Mouse (Mus musculus) gastrocnemius, postnatal 10 days (tissue): ENCODE measurements around the gene Maml2. TPM values are rescaled to one million over a fixed set of nuclear protein-coding genes. Genes with fewer than 3 reads are reported as not detected.

Experiments
- DNase-seq: peaks from one replicate; pipeline ENCODE4 v3.0.0; 2021; ENCODE audit warnings: mixed read lengths
- total RNA-seq, 2 experiments: library from RNA; stranded (reverse); gene quantifications; 2 replicates each; pipeline ENCODE4 v1.2.3; 2021

The Maml2 gene
- total RNA-seq, 2 experiments from 2014 or later = 5.6 to 6.8 TPM

DNA sequence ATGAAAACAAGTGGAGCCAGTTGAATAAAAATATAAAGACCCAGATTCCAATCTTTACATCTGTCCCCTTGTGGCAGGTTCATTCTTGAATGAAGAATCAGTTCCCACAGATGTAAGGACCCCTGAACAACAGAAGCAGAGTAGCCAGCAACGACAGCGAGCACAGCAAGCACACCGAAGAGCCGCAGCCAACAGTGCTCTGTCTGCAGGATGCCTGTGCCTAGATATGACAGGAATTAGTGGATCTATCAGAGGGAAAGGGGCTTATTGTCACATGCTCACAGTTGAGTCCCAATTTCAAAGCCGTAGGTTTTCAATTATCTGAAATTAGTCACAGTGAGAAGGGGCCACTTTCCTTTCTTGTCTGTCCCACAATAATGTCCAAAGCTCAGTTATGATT lies 238.0 kb downstream of the Maml2 start:
- no peak for DNase-seq

DNA sequence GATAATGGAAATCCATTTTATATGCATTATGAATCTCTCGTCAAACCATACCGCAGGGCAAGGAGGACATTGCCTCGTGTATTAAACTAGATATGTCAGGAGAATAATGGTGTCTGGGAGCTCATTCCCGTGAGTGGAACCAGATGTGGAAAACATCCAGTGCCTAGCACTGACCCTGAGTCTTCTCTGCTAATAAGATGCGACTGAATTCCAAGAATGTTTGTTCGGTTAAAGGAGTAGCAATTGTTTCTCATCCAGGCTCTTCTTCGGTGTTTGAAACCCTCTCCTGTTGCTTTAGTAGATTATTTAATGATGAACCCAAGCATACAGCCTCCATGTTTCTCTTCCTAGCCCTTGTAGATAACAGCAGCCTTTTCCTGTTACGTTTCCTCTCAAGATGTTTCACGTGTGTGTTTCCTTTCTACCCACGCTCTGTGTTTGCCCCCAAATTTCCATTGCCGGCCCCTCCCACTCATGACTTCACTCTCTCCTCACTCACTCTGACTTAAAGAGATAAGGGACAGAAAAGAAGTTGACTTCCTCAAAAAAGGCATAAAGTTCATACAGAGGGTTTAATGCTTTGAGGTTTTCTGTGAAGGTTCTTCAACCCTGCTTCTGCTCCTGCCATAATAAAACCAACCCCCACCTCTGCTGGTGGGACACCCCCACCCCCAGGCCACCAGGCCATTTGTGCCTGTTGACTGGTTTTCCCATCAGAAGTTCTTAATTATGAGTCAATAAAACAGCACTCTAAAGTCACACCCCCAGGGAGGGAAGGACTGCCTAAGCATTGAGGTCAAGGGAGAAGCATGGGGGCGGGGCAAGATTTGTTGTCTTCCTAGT lies 238.9 kb downstream of the Maml2 start:
- no peak for DNase-seq

DNA sequence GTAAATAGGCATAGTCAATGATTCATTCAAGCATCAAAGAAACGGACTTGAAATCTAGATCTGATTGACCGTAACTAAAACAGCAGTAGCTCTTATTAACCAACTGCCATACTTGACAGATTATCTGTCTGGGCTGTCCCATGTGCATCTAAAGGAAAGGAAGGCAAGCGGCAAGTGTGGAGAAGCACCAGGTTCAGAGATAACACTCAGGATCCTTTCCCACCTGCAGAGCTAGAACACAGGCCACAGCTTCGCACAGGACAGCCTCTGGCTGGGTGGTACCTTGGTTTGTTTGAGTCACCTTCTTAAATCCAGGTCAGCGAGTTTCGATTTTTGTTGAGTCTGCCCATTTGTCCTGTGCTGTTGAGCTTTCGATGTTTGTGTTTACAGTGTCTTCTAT lies 240.4 kb downstream of the Maml2 start:
- no peak for DNase-seq

DNA sequence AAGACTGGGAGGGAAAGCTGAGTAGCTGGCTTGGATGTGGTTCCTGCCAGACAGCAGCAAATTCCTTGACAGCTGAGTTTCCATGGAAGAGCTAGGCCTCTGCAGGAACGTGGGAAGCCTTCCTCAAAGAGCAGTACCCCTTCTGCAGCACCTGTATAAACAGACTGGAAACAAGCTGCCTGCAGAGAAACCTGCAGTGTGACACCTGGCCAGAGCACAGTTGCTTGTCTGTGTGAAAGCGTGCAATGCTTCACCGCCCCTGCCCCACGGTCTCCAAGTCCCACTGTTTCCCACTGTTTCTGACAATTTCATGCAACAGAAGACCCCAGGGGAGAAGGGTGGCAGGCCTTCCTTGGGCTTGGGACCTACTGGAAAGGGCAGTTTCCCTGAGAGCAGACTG lies 241.8 kb downstream of the Maml2 start:
- no peak for DNase-seq

DNA sequence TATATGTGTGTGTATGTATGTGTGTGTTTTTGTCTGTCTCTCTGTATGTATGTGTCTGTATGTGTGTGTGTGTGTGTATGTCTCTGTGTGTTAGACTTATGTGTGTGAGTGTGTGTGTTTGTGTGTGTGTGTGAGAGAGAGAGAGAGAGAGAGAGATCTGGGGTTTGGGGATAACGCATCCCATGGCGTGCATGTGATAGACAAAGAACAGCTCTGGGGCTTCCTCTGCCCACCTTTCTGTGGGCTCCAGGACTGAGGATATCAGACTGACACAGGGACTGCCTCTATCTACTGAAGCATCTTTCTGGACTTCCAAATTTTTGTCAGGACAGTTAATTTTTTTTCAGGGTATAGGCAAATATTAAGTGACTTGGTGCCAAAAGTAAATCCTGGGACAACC lies 242.5 kb downstream of the Maml2 start:
- no peak for DNase-seq

DNA sequence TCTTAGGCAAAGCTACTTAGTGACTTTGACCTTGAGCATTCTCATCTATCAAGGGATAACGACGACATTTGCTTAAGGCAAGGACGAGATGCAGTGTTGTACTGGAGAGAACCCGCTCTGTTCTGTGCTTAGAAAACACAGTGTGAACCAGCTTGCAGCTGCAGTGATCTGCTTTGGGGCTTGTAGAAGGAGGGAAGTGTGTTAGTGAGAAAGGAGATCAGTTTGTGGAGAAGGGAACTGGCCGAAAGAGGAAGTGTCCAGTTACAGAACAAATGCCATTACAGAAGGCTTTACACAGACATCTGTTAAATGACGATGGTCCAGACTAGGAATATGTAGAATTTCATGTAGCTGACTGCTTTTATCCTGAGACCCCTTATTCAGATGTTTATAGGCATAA lies 243.0 kb downstream of the Maml2 start:
- DNase-seq = no peak

DNA sequence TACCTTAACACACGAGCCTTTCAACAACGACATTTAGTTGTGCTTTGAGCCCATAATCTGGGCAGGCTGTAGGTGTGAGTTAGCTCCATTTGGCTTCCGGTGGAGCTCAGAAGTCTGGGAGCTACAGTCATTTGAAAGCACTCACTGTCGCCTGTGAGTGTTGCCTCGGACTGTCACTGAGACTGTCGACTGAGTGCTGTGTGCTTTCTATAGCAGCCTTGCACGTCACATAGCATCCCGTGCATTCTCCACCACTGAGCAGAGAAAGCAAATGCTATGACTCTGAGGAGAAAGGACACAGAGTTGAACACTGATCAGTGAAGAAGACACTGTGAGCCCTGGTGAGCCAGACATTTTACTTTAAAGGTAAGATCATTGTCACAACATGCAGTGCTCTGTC lies 245.4 kb downstream of the Maml2 start:
- no peak for DNase-seq

DNA sequence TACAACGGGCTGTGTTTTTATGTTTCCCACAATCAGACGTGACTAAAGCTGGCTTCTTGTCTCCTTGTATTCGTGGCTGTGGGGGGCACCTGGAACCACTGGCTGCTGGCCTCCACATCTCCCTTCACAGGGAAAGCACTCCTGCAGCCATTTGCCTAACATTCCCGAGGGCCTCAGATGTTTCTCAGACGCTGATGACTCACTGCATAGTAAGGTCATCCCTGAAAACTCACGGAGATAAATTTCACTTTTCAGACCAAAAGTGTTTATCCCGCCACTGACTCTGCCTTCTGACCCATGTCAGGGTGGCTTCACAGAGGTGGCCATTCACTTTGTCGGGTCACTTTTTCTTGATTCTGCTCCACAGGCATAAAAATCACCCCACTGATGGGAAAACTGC lies 246.4 kb downstream of the Maml2 start:
- no peak for DNase-seq

DNA sequence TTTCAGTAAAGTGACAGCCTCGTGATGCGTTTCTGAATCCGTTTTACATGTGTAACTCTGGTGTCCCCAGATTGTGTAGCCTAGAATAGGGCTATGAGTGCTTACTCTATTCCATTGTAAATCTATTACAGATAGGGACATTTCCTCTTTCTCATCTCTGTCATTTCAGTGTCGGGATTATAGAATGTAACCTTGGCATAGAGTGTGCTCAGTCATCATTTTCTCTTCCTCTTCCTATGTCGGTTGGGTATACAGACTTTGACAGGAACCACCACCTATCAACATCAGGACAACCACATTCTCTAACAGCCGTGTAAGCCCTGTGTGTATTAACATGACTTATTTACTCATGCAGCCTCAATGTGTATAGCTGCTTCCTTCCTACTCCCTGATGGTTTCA lies 248.0 kb downstream of the Maml2 start:
- no peak for DNase-seq

DNA sequence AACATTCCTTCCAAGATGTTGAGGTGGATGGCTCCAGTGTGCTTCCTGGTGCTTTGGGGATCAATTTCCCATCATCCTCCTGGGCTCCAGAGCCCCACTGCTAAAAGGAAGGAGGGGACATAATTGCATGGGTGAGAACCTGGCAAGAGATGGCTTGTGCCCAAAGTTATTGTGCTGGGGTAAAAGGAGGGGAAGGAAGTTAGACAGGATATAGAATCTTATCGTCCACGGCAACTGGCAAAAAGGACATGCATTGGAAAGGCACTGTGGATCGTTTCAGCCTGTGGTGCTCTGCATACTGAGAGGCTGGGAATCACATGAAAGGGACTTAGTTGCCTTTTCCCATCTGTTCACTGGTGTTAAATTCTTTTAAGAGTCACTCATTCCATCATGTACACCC lies 252.2 kb downstream of the Maml2 start:
- no peak for DNase-seq

DNA sequence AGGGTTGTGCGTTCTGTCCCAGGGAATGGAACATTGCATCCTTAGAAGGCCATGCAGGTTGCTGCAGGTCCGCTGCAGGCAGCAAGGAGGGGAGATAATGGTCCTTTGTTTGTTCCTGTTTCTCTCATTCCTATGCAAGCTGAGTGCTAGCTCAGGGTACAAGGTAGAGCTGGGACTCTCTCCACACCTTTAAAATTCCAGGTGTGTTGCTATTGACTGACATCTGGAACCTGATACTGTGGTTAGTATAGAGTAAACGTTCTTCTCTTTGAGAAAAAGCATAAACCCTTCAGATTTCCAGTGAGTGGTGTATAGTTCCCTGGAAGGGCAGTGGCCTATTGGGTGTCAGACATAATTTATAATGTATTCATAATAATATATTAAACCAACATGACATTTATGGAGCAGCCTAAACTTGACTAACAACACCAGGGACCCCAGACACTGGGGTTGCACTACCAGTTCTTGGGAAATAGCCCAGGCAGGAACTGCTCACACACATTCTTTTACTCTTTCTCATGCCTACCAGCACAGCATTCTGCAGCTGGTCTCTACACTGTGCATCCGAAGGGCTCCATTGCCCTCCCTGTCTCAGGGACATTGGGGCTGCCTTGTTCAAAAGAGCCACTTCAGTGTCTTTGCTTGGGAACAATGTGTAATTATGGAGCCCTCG lies 254.8 kb downstream of the Maml2 start:
- DNase-seq = no peak

DNA sequence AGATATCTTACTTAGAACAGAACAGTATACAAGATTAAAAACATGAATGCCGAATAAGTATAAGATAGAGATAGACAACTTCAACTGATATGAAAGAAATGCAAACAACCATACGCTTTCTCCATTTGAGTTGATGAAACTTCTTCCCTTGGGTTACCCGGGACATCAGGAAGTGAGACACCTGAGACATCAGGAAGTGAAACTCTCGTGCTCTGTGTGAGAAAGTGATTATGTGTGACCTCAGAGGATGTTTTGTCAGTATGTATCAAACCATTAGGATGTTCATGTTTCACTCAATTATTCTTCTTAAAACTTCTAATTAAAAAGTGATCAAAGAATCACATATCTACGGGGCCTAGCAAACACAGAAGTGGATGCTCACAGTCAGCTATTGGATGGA lies 257.0 kb downstream of the Maml2 start:
- no peak for DNase-seq

DNA sequence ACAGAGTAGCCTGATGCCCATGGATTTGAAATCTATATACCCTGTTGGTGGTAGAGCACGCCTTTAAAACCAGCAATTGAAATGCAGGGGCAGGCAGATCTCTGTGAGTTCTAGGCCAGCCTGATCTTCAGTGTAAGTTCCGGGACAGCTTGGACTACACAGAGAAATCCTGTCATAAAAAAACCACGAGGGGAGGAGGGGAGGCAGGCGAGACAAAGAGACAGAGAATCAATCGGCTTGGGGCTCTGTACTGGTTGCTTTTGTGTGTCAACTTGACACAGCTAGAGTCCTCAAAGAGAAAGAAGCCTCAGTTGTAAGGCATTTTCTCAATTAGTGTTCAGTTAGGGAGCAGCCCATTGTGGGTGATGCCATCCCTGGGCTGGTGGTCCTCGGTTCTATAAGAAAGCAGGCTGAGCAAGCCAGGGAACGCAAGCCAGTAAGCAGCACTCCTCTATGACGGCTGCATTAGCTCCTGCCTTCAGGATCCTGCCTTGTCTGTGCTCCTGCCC lies 258.3 kb downstream of the Maml2 start:
- no peak for DNase-seq

DNA sequence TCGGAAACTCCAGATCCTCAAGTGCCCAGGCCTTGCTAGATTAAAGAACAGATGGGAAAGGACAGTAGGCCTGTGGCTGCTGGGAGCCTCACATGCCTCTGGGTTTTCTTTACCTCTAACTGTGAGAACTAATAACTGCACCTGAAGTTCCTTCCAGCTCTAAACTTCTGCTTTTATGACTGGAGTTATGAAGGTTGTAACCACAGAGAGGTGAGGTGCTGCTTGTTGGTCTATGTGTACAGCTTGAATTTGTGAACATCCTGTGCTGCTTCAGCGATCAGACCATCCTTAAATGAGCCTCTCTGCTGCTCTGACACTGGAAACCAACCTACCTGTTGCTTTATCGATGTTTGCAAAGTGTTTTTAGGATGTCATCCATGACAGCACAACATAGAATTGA lies 258.9 kb downstream of the Maml2 start:
- no peak for DNase-seq

DNA sequence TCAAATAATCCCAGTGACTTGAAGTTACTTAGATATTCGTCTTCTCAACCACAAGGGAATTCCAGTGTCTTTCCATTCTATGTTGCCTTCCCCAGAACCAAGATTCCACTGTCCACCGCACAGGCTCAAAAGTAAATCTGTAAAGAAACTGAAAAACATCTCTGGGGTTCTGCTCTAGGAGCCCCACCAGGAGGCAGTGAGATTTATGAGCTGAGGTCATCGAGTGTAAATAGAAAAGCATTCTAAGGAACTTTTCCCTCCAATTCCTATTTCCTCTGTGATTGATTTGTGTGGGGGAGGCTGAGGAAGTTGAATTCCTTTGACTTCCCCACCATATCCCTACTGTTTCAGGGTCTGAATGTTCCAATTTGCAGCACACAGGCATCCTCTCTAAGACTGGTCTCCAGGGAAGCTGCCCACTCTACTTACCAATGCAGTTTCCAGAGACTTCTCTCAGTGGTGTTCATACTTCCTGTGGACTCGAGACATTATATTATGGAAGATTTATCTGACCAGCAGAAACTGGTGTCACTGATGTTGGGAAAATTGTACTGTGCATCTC lies 261.1 kb downstream of the Maml2 start:
- no peak for DNase-seq

DNA sequence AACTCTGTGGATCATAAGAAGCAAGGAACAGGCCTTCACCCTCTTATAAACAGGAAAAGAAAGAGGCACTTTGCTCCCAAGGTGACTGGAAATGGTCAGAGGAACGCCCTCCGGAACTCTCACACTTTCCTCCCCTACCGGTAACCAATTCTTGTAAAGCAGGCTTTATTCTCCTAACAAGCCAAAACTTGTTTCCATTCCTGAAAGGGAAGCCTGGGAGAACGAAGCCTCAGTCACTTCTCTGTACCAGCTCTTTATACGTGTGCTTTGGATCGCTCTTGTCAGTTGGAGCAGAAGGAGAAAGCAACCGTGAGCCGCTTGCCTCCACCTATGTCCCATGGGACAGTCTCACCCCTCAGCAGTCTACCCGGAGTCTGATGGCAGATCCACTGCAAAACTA lies 262.9 kb downstream of the Maml2 start:
- no peak for DNase-seq

DNA sequence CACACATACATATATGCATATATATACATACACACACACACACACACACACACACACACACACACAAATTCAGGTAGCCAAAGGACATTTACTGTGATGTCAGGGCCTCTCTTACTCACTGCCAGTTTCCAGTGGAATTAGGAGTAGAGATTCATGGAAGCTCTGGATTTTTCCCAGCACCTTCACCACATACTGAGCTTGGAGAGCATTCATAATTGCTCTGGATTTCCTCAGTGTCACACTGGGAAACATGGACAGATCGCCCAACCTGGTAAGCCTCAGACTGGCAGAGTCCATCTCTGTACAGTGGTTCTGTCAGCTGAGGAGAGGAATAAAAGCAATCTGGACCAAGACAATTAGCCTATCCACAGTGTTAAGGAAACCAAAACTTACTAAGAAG lies 263.6 kb downstream of the Maml2 start:
- no peak for DNase-seq

DNA sequence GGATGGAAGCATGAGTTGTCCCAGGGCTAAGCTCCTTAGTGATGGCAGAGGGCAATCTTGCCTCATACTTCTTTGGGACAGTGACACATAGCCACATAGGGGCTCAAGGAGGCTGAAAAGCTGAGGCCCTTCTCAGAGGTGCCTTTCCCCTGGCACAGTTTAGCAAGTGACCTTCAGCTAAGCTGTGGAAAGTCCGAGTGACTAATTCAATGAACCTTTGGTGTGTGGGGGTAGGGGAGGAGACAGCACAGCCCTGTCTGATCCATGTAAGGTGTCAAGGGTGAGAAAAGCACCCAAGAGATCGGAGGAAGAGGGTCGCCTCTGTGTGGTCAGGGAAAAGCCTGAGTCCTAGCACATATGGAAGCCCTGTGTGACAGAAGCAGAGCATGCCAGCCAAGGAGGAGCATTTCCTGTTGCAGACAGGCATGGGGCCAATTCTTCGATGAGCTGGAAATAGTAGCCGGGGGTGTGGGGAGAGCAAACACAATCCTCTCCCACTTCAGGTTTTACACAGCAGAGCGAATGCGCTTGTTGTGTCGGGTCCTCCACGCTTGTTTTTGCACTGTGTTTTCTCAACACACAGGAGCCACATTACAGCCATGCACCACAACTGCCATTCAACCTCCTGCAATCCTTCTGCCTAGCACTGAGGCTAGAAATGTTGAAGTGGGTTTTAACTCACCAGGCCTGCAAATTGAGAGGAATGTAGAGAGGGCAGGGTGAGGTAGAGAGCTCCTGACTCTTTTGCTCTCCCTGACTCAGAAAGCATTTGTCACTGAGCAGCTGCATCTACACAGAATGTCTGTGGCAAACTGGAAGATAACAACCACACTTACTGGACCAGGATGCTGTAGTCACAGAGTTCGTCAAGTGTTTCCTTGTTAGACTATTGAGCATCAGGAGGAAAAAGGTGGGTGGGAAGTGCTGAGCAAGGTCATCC lies 266.0 kb downstream of the Maml2 start:
- DNase-seq = peak; percentile 40

DNA sequence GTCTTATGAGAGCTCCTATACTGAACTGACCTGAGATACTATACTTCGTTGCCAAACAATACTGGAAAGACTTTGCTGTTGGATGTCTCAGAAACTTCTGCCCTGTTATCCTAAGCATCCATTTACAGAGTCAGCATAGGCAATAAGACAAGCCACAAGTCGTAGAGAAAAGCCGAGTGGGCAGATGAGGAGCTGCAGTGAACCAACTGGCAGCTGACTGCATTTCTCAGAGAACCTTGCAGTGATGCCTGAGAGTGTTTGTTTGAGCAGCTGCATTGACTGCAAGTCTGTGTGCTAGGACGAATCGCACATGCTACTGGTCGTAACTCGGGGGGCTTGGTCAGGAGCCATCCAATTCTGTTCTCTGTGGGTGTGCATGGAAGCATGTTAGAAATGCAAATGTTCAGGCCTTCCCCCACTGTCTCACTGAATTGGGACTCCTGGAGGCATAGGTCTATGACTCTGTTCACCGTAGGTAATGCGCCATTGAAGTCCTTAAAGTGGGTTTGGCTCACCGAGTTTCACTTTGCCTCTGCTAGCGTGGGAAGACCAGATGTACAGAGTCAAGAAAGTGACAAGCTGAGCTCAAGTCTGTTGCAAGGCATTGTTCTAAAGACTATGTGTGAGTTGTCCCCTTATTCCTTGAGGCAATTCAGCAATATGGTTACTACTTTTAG lies 267.7 kb downstream of the Maml2 start:
- no peak for DNase-seq

DNA sequence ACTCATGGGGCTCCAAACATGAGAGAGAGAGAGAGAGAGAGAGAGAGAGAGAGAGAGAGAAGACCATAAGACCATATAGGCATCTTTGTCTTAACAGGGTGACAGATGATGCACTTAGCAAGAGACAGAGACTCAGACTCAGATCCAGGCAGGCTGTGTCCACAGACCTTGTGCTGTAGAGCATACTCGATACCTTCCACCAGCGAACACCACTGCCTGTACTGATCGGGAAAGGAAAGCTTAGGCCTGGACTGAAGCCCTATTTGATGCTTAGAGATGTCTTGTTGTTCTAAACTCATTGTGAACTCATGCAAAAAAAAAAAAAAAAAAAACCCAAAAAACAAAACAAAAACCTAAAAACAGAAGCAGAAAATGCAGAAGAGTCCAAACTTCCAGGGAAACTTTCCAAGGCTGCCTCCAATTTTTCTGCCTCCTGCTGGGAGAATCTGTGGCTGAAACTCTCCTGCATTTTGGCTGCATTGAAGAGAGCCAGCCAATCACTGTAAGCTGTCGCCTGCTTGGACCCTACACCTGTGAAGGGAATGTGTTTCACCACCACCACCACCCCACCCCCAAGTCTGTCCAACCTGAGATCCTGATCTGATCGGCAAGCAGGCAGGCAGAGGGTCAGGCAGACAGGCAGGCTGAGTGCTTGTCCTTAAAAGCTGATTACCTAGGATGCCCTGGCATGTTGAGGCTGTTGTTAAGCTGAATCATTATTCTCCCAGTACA lies 268.6 kb downstream of the Maml2 start:
- no peak for DNase-seq

DNA sequence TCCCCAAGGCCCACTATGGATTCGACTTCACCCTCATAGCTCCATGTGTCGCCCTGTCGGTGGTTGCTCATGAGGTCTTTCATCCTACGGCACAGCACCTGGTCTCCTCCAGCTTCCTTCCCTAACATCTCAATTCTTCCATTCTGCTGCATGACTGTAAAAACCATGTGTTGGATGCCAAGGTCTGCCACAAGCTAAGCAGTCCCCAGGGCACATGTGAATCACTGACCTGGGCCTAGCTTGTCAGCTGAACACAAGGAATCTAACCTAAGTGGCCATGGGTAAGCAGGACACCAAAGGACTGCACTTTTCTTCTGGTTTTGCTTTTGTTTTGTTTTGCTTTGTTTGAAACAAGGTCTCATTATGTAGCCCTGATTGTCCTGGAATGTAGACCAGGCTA lies 271.3 kb downstream of the Maml2 start:
- no peak for DNase-seq
